In genomic region chr12:16999146-16999545, GRCm38 (mm10) we compare ENCODE assay signal across 8 mouse cellular contexts. TPM values are rescaled to one million over a fixed set of nuclear protein-coding genes. Genes with fewer than 3 reads are reported as not detected.
DNase-seq lines count a peak whose midpoint lies in the region; ATAC-seq lines count a peak whose summit lies in the region.

No protein-coding gene starts in this region.

- peaks cover 11% of the 10 kb centered on the region; the same call in 1 of the 2 replicates for H3K27me3 ChIP-seq in neural tube, embryonic 11.5 days (ENCODE audit: control insufficient read depth, insufficient read depth, low read length)
- peaks cover 51% of the 10 kb centered on the region for H3K27me3 ChIP-seq in limb, embryonic 12.5 days
- H3K27me3 ChIP-seq in neural tube, embryonic 14.5 days (ENCODE audit: control insufficient read depth, insufficient read depth, low read length) = peaks cover 26% of the 10 kb centered on the region

- peak overlapping the region; percentile 77 for H3K4me2 ChIP-seq in neural tube, embryonic 11.5 days (ENCODE audit: low read depth)
- peak overlapping the region; percentile 89 for H3K4me2 ChIP-seq in limb, embryonic 12.5 days
- H3K4me2 ChIP-seq in neural tube, embryonic 14.5 days (ENCODE audit: low read depth, low read length) = peak overlapping the region; percentile 76

- H3K9me3 ChIP-seq in neural tube, embryonic 11.5 days (ENCODE audit: control insufficient read depth, low read length) = no peaks in the 10 kb centered on the region
- no peaks in the 10 kb centered on the region for H3K9me3 ChIP-seq in limb, embryonic 12.5 days
- no peaks in the 10 kb centered on the region for H3K9me3 ChIP-seq in neural tube, embryonic 14.5 days (ENCODE audit: control insufficient read depth, low read length)

- H3K36me3 ChIP-seq in neural tube, embryonic 11.5 days (ENCODE audit: control insufficient read depth, insufficient read depth, low read length) = no peaks in the 10 kb centered on the region; the same call in 1 of the 2 replicates
- H3K36me3 ChIP-seq in limb, embryonic 12.5 days = 0 out of 2 replicates have a peak, but pooled peaks cover 4% of the 10 kb centered on the region
- no peaks in the 10 kb centered on the region for H3K36me3 ChIP-seq in neural tube, embryonic 14.5 days (ENCODE audit: control insufficient read depth, insufficient read depth, low read length)

- 0 out of 2 replicates have a peak, but pooled peaks cover 5% of the 10 kb centered on the region for H3K4me1 ChIP-seq in neural tube, embryonic 11.5 days (ENCODE audit: control insufficient read depth, insufficient read depth, low read length)
- H3K4me1 ChIP-seq in limb, embryonic 12.5 days (replicated peaks) = peaks cover 20% of the 10 kb centered on the region
- H3K4me1 ChIP-seq in neural tube, embryonic 14.5 days (ENCODE audit: control insufficient read depth, insufficient read depth, low read length) = peaks cover 5% of the 10 kb centered on the region; the same call in 1 of the 2 replicates

- DNase-seq in neural tube, embryonic 11.5 days (ENCODE audit: low spot score) = no peak
- DNase-seq in neural tube, embryonic 10.5 days (ENCODE audit: extremely low spot score, low spot score) = no peak
- no peak for DNase-seq in spleen, adult 12 weeks (ENCODE audit: low spot score)
- no peak for DNase-seq in layer of hippocampus, adult 8-10 months (ENCODE audit: low spot score in 2 of 2)
- DNase-seq in kidney, postnatal 25 days = no peak

- WGBS in neural tube, embryonic 11.5 days = 10% methylated on average over 10 of the region's 10 CpGs
- 5% methylated on average over 10 of the region's 10 CpGs for whole genome bisulfite sequencing in limb, embryonic 12.5 days
- WGBS in neural tube, embryonic 14.5 days = 8% methylated on average over 10 of the region's 10 CpGs

- ATAC-seq in neural tube, embryonic 11.5 days (ENCODE audit: insufficient read depth, low FRiP score, low TSS enrichment) = 0 out of 2 replicates have a peak, but pooled peaks have one; percentile 21
- 0 out of 2 replicates have a peak, but pooled peaks have one; percentile 31 for ATAC-seq in erythroblast, adult 5-6 weeks (replicated peaks; ENCODE audit: low FRiP score, poor library complexity, severe bottlenecking)
- no peak for ATAC-seq in limb, embryonic 12.5 days (ENCODE audit: insufficient number of reproducible peaks, insufficient read depth, low FRiP score, low TSS enrichment, low read depth)
- ATAC-seq in neural tube, embryonic 14.5 days (ENCODE audit: low read depth) = 0 out of 2 replicates have a peak, but pooled peaks have one; percentile 18

- no peak overlapping the region for H3K9ac ChIP-seq in neural tube, embryonic 11.5 days (ENCODE audit: low read length)
- H3K9ac ChIP-seq in limb, embryonic 12.5 days (replicated peaks) = no peak overlapping the region
- no peak overlapping the region for H3K9ac ChIP-seq in neural tube, embryonic 14.5 days (replicated peaks; ENCODE audit: low read depth, low read length)

- H3K4me3 ChIP-seq in neural tube, embryonic 11.5 days (ENCODE audit: low read depth, low read length) = peak overlapping the region; percentile 47; the same call in 1 of the 2 replicates
- peak overlapping the region; percentile 61 for H3K4me3 ChIP-seq in limb, embryonic 12.5 days (replicated peaks)
- peak overlapping the region; percentile 39 for H3K4me3 ChIP-seq in neural tube, embryonic 14.5 days (ENCODE audit: low read depth, low read length)

- H3K27ac ChIP-seq in neural tube, embryonic 11.5 days (ENCODE audit: low read depth, low read length) = no peak overlapping the region
- H3K27ac ChIP-seq in limb, embryonic 12.5 days = no peak overlapping the region
- H3K27ac ChIP-seq in neural tube, embryonic 14.5 days (ENCODE audit: low read depth, low read length) = no peak overlapping the region

RNA-seq across cellular contexts. Expression of gene Pqlc3, which starts 1.1 kb away (rescaled TPM):
- 3.2 TPM in 2 replicates for polyA plus RNA-seq in neural tube, embryonic 11.5 days (2014; fragmentation: Nextera tagmentation; extraction: Ambion mirVana)
- 18.0 and 34.0 TPM in 2 replicates for total RNA-seq in erythroblast, adult 5-6 weeks (2015; ENCODE audit: low replicate concordance)
- 9.5 and 20.1 TPM in 2 replicates for total RNA-seq in erythroblast, adult 5-6 weeks (2017; ENCODE audit: low replicate concordance)
- 6.0 and 6.6 TPM in 2 replicates for polyA plus RNA-seq in limb, embryonic 12.5 days (2016; fragmentation: Nextera tagmentation; extraction: Ambion mirVana)
- polyA plus RNA-seq in neural tube, embryonic 14.5 days (2014; fragmentation: Nextera tagmentation; extraction: Ambion mirVana) = 1.5 and 2.0 TPM in 2 replicates
- total RNA-seq in layer of hippocampus, adult 8-10 months (2022) = 1 to 10 TPM; 1.5 to 3.0 (median 1.6) TPM

RNA-seq across cellular contexts. Expression of gene 2410004P03Rik, which starts 12.4 kb away (rescaled TPM):
- polyA plus RNA-seq in neural tube, embryonic 11.5 days (2014; fragmentation: Nextera tagmentation; extraction: Ambion mirVana) = 0.65 and 0.89 TPM in 2 replicates
- total RNA-seq in erythroblast, adult 5-6 weeks (2015; ENCODE audit: low replicate concordance) = not detected in 2 replicates
- not detected in 2 replicates for total RNA-seq in erythroblast, adult 5-6 weeks (2017; ENCODE audit: low replicate concordance)
- polyA plus RNA-seq in limb, embryonic 12.5 days (2016; fragmentation: Nextera tagmentation; extraction: Ambion mirVana) = 0.75 and 1.1 TPM in 2 replicates
- 2.6 and 4.6 TPM in 2 replicates for polyA plus RNA-seq in neural tube, embryonic 14.5 days (2014; fragmentation: Nextera tagmentation; extraction: Ambion mirVana)
- total RNA-seq in layer of hippocampus, adult 8-10 months (2022) = 1 to 10 TPM in 2 of 4 experiments, under 1 TPM in 2; 0.37 to 1.2 (median 1.0) TPM
